Mouse (Mus musculus): Measurements from ENCODE around the gene Pa2g4. TPM values are rescaled to one million over a fixed set of nuclear protein-coding genes. Genes with fewer than 3 reads are reported as not detected.

The Pa2g4 gene
- polyA plus RNA-seq, 1 experiment from 2014 or later = 220 TPM

GRCm38 (mm10) chr10:128598476-128598875, 32.7 kb upstream of the Pa2g4 start:
- H3K9me3 ChIP-seq (ENCODE audit: control insufficient read depth, low read length) = no peaks in the 10 kb centered on the region
- no peaks in the 10 kb centered on the region for H3K27me3 ChIP-seq (ENCODE audit: control insufficient read depth, insufficient read depth, low read length)
- H3K36me3 ChIP-seq (ENCODE audit: control insufficient read depth, insufficient read depth, low read length) = no peaks in the 10 kb centered on the region
- 73% methylated on average over 2 of the region's 2 CpGs for WGBS
- no peak for ATAC-seq (ENCODE audit: low FRiP score)
- H3K4me3 ChIP-seq (ENCODE audit: low read depth, low read length) = no peak overlapping the region
- H3K4me2 ChIP-seq (replicated peaks; ENCODE audit: low read depth, low read length) = no peak overlapping the region
- no peaks in the 10 kb centered on the region for H3K4me1 ChIP-seq (replicated peaks; ENCODE audit: control insufficient read depth, insufficient read depth, low read length)
- H3K27ac ChIP-seq (ENCODE audit: low read depth, low read length) = no peak overlapping the region
- no peak for DNase-seq (ENCODE audit: low spot score)
- no peak overlapping the region for H3K9ac ChIP-seq (ENCODE audit: low read depth, low read length)

DNA sequence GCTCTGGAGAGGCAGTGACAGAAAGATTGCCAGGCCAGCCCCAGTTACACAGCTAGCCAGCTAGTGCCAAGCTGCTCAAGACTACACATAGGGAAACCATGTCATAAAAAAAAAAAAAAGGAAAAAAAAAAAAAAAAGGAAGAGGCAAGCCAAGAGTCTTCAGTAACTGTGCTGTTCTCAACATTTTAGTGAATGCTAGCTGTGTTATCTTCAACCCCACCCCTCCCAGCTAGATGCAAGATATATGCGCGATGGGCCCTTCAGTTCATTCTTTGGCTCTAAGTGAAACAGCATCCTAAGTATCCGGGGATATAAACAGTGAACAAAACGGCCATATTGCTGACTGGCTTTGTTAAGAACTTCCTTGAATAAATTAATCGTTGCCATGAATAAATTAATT, 27.0 kb upstream of the Pa2g4 start:
- H3K9ac ChIP-seq (ENCODE audit: low read depth, low read length) = no peak overlapping the region
- DNase-seq (ENCODE audit: low spot score) (no peak), ATAC-seq (ENCODE audit: low FRiP score) (no peak)
- H3K4me3 ChIP-seq (ENCODE audit: low read depth, low read length) = no peak overlapping the region
- no peak overlapping the region for H3K27ac ChIP-seq (ENCODE audit: low read depth, low read length)
- peaks cover 23% of the 10 kb centered on the region for H3K27me3 ChIP-seq (ENCODE audit: control insufficient read depth, insufficient read depth, low read length)
- 0 out of 2 replicates have a peak, but pooled peaks cover 4% of the 10 kb centered on the region for H3K4me1 ChIP-seq (replicated peaks; ENCODE audit: control insufficient read depth, insufficient read depth, low read length)
- whole genome bisulfite sequencing = 83% methylated on average over 5 of the region's 5 CpGs
- H3K4me2 ChIP-seq (replicated peaks; ENCODE audit: low read depth, low read length) = no peak overlapping the region
- H3K9me3 ChIP-seq (ENCODE audit: control insufficient read depth, low read length) = no peaks in the 10 kb centered on the region
- no peaks in the 10 kb centered on the region for H3K36me3 ChIP-seq (ENCODE audit: control insufficient read depth, insufficient read depth, low read length)

DNA sequence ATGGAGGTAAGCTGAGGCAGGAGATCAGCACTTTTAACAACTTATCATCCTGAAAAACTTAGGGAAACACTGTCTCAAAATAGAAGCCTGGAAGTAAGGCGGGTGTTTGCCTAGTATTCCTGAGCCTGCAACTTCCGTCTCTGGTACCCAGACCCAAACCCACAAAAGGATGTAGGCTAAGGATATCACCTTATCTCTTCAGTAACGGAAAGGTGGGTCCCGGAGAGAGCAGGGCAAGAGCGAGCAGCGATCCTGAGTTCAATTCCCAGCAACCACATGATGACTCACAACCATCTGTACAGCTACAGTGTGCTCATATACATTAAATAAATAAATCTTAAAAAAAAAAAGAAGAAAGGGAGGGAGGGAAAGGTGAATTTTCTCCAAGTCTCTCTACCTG, 25.6 kb upstream of the Pa2g4 start:
- WGBS = 88% methylated on average over 6 of the region's 6 CpGs
- H3K4me2 ChIP-seq (replicated peaks; ENCODE audit: low read depth, low read length) = no peak overlapping the region
- DNase-seq (ENCODE audit: low spot score) (no peak), ATAC-seq (ENCODE audit: low FRiP score) (no peak)
- H3K36me3 ChIP-seq (ENCODE audit: control insufficient read depth, insufficient read depth, low read length) = no peaks in the 10 kb centered on the region
- peaks cover 33% of the 10 kb centered on the region for H3K27me3 ChIP-seq (ENCODE audit: control insufficient read depth, insufficient read depth, low read length)
- H3K4me3 ChIP-seq (ENCODE audit: low read depth, low read length) = no peak overlapping the region
- 0 out of 2 replicates have a peak, but pooled peaks cover 4% of the 10 kb centered on the region for H3K4me1 ChIP-seq (replicated peaks; ENCODE audit: control insufficient read depth, insufficient read depth, low read length)
- H3K27ac ChIP-seq (ENCODE audit: low read depth, low read length) = no peak overlapping the region
- no peak overlapping the region for H3K9ac ChIP-seq (ENCODE audit: low read depth, low read length)
- no peaks in the 10 kb centered on the region for H3K9me3 ChIP-seq (ENCODE audit: control insufficient read depth, low read length)

- Histone ChIP-seq H3K27ac (ENCODE audit: low read depth, low read length) (peak overlapping the region; percentile 47; the same call in 1 of the 2 replicates), H3K9ac (ENCODE audit: low read depth, low read length) (peak overlapping the region; percentile 50), H3K4me2 (replicated peaks; ENCODE audit: low read depth, low read length) (peak overlapping the region; percentile 94), H3K9me3 (ENCODE audit: control insufficient read depth, low read length) (no peaks in the 10 kb centered on the region), H3K36me3 (ENCODE audit: control insufficient read depth, insufficient read depth, low read length) (no peaks in the 10 kb centered on the region), H3K27me3 (ENCODE audit: control insufficient read depth, insufficient read depth, low read length) (peaks cover 33% of the 10 kb centered on the region), H3K4me3 (ENCODE audit: low read depth, low read length) (peak overlapping the region; percentile 66), H3K4me1 (replicated peaks; ENCODE audit: control insufficient read depth, insufficient read depth, low read length) (0 out of 2 replicates have a peak, but pooled peaks cover 4% of the 10 kb centered on the region)
- ATAC-seq (ENCODE audit: low FRiP score) = peak; percentile 64
- DNase-seq (ENCODE audit: low spot score) = peak; percentile 89
- WGBS = under 1% methylated on average over 43 of the region's 43 CpGs
Observed at GRCm38 (mm10) chr10:128590193-128590690, 24.5 kb upstream of the Pa2g4 start.

GRCm38 (mm10) chr10:128589464-128590192, 23.8 kb upstream of the Pa2g4 start, which contains the start of gene Erbb3:
TSS of gene Erbb3 (minus strand) at chr10:128589652.
- Histone ChIP-seq H3K9me3 (ENCODE audit: control insufficient read depth, low read length) (no peaks in the 10 kb centered on the region), H3K27me3 (ENCODE audit: control insufficient read depth, insufficient read depth, low read length) (peaks cover 33% of the 10 kb centered on the region), H3K9ac (ENCODE audit: low read depth, low read length) (peak within 1 kb of the TSS; percentile 50), H3K36me3 (ENCODE audit: control insufficient read depth, insufficient read depth, low read length) (no peaks in the 10 kb centered on the region), H3K4me1 (replicated peaks; ENCODE audit: control insufficient read depth, insufficient read depth, low read length) (0 out of 2 replicates have a peak, but pooled peaks cover 4% of the 10 kb centered on the region), H3K4me2 (replicated peaks; ENCODE audit: low read depth, low read length) (peak within 1 kb of the TSS; percentile 94), H3K4me3 (ENCODE audit: low read depth, low read length) (peak within 1 kb of the TSS; percentile 66), H3K27ac (ENCODE audit: low read depth, low read length) (peak within 1 kb of the TSS; percentile 47)
- ATAC-seq (ENCODE audit: low FRiP score) (peak; percentile 33; the same call in 1 of the 2 replicates), DNase-seq (ENCODE audit: low spot score) (peak; percentile 64)
- under 1% methylated on average over 41 of the region's 43 CpGs for WGBS

DNA sequence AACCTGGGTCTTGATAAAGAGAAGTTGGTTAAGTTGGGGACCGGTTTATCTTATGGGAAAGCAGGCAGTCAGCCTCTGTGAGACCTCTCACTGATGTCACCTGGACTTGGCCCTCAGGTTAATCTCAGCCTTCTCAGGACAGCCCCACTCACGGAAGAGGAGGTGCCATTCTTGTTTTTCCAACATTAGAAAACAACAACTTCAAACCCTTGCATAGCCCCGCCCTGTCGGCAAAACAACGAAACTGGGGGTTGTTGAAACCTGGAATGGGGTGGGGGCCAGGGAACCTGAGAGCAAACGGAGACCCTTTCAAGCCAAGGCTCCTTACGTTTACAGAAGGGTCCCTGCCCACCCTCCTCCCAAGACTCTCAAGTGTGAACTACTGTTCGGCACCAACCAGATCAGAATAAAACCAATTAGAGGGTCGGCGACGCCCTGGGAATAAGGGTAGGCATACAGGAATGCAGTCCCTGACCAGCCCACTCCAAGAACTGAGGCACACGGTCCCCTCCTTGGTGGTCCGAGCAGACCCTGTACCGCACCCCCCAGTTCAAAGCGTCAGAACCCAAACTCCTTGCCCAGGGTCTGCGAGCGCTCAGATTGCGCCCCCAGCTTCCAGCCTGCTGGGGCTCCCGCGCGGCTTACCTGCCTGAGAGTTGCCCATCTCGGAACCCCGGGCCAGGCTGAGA, 23.1 kb upstream of the Pa2g4 start:
- Histone ChIP-seq H3K4me2 (replicated peaks; ENCODE audit: low read depth, low read length) (peak overlapping the region; percentile 94), H3K9ac (ENCODE audit: low read depth, low read length) (0 out of 2 replicates have a peak overlapping the region, but pooled peaks have one; percentile 23), H3K27ac (ENCODE audit: low read depth, low read length) (peak overlapping the region; percentile 30; the same call in 1 of the 2 replicates), H3K4me1 (replicated peaks; ENCODE audit: control insufficient read depth, insufficient read depth, low read length) (0 out of 2 replicates have a peak, but pooled peaks cover 4% of the 10 kb centered on the region), H3K4me3 (ENCODE audit: low read depth, low read length) (peak overlapping the region; percentile 66), H3K36me3 (ENCODE audit: control insufficient read depth, insufficient read depth, low read length) (no peaks in the 10 kb centered on the region), H3K27me3 (ENCODE audit: control insufficient read depth, insufficient read depth, low read length) (peaks cover 35% of the 10 kb centered on the region), H3K9me3 (ENCODE audit: control insufficient read depth, low read length) (no peaks in the 10 kb centered on the region)
- WGBS = 2% methylated on average over 23 of the region's 23 CpGs
- ATAC-seq (ENCODE audit: low FRiP score) (peak; percentile 8; the same call in 1 of the 2 replicates), DNase-seq (ENCODE audit: low spot score) (peak; percentile 34)

DNA sequence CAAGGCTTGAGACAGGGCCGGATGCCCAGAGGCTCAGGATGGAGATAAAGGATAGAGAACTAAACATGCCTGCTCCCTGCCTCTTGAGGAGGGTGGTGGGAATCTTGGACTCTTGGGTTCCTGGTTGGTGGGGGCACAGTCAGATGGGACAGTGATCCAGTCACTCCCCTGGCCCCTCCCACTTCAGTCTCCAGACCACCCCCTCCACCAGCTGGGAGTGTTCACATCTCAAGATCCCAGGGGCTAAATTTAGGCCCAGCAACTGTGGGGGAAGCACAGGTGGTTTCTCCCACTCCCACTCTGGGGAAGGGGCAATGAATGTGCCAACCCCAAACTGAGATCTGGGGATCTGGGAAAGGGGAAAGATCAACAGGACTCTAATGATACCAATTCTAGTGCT, 22.3 kb upstream of the Pa2g4 start:
- H3K27me3 ChIP-seq (ENCODE audit: control insufficient read depth, insufficient read depth, low read length) = peaks cover 35% of the 10 kb centered on the region
- no peak for DNase-seq (ENCODE audit: low spot score)
- no peaks in the 10 kb centered on the region for H3K36me3 ChIP-seq (ENCODE audit: control insufficient read depth, insufficient read depth, low read length)
- H3K4me3 ChIP-seq (ENCODE audit: low read depth, low read length) = no peak overlapping the region
- 0 out of 2 replicates have a peak, but pooled peaks cover 4% of the 10 kb centered on the region for H3K4me1 ChIP-seq (replicated peaks; ENCODE audit: control insufficient read depth, insufficient read depth, low read length)
- ATAC-seq (ENCODE audit: low FRiP score) = no peak
- whole genome bisulfite sequencing = 46% methylated on average over 1 of the region's 1 CpGs
- H3K27ac ChIP-seq (ENCODE audit: low read depth, low read length) = no peak overlapping the region
- no peak overlapping the region for H3K9ac ChIP-seq (ENCODE audit: low read depth, low read length)
- no peak overlapping the region; the same call in 1 of the 2 replicates for H3K4me2 ChIP-seq (replicated peaks; ENCODE audit: low read depth, low read length)
- H3K9me3 ChIP-seq (ENCODE audit: control insufficient read depth, low read length) = no peaks in the 10 kb centered on the region

DNA sequence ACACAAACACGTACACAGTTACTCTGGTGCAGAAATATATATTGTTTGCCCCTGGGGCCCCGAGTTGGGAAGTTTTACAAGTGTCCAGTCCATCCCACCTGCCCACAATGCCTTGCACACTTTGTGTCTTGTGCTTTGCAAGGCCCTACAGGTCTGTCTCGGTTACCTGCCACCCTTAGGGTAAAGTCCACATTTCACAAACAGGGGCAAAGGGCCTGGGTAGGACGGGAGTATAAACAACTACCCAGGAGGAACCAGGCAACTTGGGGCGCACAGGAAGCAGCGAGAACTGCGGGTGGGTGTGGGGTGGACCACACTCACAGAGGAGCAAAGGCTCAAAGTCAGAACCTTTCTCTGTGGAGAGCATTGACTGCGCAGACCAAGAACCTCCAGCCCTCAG, 21.9 kb upstream of the Pa2g4 start:
- Histone ChIP-seq H3K4me1 (replicated peaks; ENCODE audit: control insufficient read depth, insufficient read depth, low read length) (0 out of 2 replicates have a peak, but pooled peaks cover 4% of the 10 kb centered on the region), H3K36me3 (ENCODE audit: control insufficient read depth, insufficient read depth, low read length) (no peaks in the 10 kb centered on the region), H3K27ac (ENCODE audit: low read depth, low read length) (no peak overlapping the region), H3K9ac (ENCODE audit: low read depth, low read length) (no peak overlapping the region), H3K27me3 (ENCODE audit: control insufficient read depth, insufficient read depth, low read length) (peaks cover 35% of the 10 kb centered on the region), H3K4me2 (replicated peaks; ENCODE audit: low read depth, low read length) (no peak overlapping the region), H3K9me3 (ENCODE audit: control insufficient read depth, low read length) (no peaks in the 10 kb centered on the region), H3K4me3 (ENCODE audit: low read depth, low read length) (no peak overlapping the region)
- ATAC-seq (ENCODE audit: low FRiP score) = no peak
- 64% methylated on average over 8 of the region's 8 CpGs for WGBS
- DNase-seq (ENCODE audit: low spot score) = no peak
